In genomic region chr5:73651061-73651854, GRCm38 (mm10) we compare ENCODE assay signal across 8 mouse cellular contexts. TPM values are rescaled to one million over a fixed set of nuclear protein-coding genes. Genes with fewer than 3 reads are reported as not detected.
DNase-seq lines count a peak whose midpoint lies in the region; ATAC-seq lines count a peak whose summit lies in the region.

Gene Spata18, plus strand, starts transcription at chr5:73651379.

- peak within 1 kb of the TSS; percentile 92 for H3K4me3 ChIP-seq in megakaryocyte, embryonic 14.5 days (replicated peaks)
- peak within 1 kb of the TSS; percentile 56 for H3K4me3 ChIP-seq in liver, embryonic 11.5 days (ENCODE audit: low read depth, low read length)
- H3K4me3 ChIP-seq in neural tube, embryonic 12.5 days, result peak within 1 kb of the TSS; percentile 48

- peaks cover 73% of the 10 kb centered on the region for H3K27me3 ChIP-seq in megakaryocyte, embryonic 14.5 days (replicated peaks)
- H3K27me3 ChIP-seq in liver, embryonic 11.5 days (replicated peaks; ENCODE audit: control insufficient read depth, insufficient read depth, low read length), result peaks cover 67% of the 10 kb centered on the region
- H3K27me3 ChIP-seq in neural tube, embryonic 12.5 days (replicated peaks), result peaks cover 46% of the 10 kb centered on the region

- no peaks in the 10 kb centered on the region for H3K9me3 ChIP-seq in megakaryocyte, embryonic 14.5 days
- no peaks in the 10 kb centered on the region for H3K9me3 ChIP-seq in liver, embryonic 11.5 days (ENCODE audit: control insufficient read depth, low read length)
- H3K9me3 ChIP-seq in neural tube, embryonic 12.5 days, result no peaks in the 10 kb centered on the region

- no peaks in the 10 kb centered on the region for H3K36me3 ChIP-seq in megakaryocyte, embryonic 14.5 days (replicated peaks; ENCODE audit: low read length)
- H3K36me3 ChIP-seq in liver, embryonic 11.5 days (ENCODE audit: control insufficient read depth, insufficient read depth, low read length), result no peaks in the 10 kb centered on the region
- H3K36me3 ChIP-seq in neural tube, embryonic 12.5 days, result no peaks in the 10 kb centered on the region

- intact Hi-C loops in heart, postnatal 14 days (cut with DNase I), result no loop called here

- peaks cover 56% of the 10 kb centered on the region for H3K4me1 ChIP-seq in megakaryocyte, embryonic 14.5 days
- peaks cover 6% of the 10 kb centered on the region; the same call in 1 of the 2 replicates for H3K4me1 ChIP-seq in liver, embryonic 11.5 days (replicated peaks; ENCODE audit: control insufficient read depth, insufficient read depth, low read length)
- peaks cover 19% of the 10 kb centered on the region for H3K4me1 ChIP-seq in neural tube, embryonic 12.5 days

- peak; percentile 29 for DNase-seq in embryo, embryonic 10 days (ENCODE audit: low spot score)
- DNase-seq in heart, postnatal 14 days, result peak; percentile 45 to 49
- peak; percentile 43 for DNase-seq in liver, embryonic 11.5 days (ENCODE audit: low spot score)
- no peak for DNase-seq in c-Kit-positive CD71-positive TER-119-positive erythroid progenitor cells, embryonic 14.5 days (ENCODE audit: low spot score)
- DNase-seq in frontal cortex, postnatal 25 days (ENCODE audit: low spot score in 2 of 2), result no peak

- no peak for ATAC-seq in megakaryocyte, adult 5-6 weeks (ENCODE audit: poor library complexity, severe bottlenecking)
- ATAC-seq in liver, embryonic 11.5 days (replicated peaks; ENCODE audit: low FRiP score), result no peak
- peak; percentile 31 for ATAC-seq in neural tube, embryonic 12.5 days (ENCODE audit: low FRiP score, low read depth)

- WGBS in liver, embryonic 11.5 days, result under 1% methylated on average over 57 of the region's 57 CpGs
- 1% methylated on average over 57 of the region's 57 CpGs for WGBS in neural tube, embryonic 12.5 days

- peak within 1 kb of the TSS; percentile 94 for H3K4me2 ChIP-seq in liver, embryonic 11.5 days
- peak within 1 kb of the TSS; percentile 95 for H3K4me2 ChIP-seq in neural tube, embryonic 12.5 days (replicated peaks)

- no peak within 1 kb of the TSS for H3K27ac ChIP-seq in liver, embryonic 11.5 days (ENCODE audit: low read depth, low read length)
- H3K27ac ChIP-seq in neural tube, embryonic 12.5 days, result no peak within 1 kb of the TSS

- H3K9ac ChIP-seq in liver, embryonic 11.5 days (ENCODE audit: low read depth, low read length), result 0 out of 2 replicates have a peak within 1 kb of the TSS, but pooled peaks have one; percentile 32
- H3K9ac ChIP-seq in neural tube, embryonic 12.5 days, result peak within 1 kb of the TSS; percentile 53

RNA-seq across cellular contexts. Expression of gene Spata18, which starts in this region (rescaled TPM):
- polyA plus RNA-seq in megakaryocyte, embryonic 14.5 days (2012; ENCODE audit: insufficient read depth, low replicate concordance), result not detected in 2 replicates
- not detected in 2 replicates for total RNA-seq in megakaryocyte, adult 5-6 weeks (2015)
- total RNA-seq in megakaryocyte, adult 5-6 weeks (2017), result not detected in 2 replicates
- total RNA-seq in heart, postnatal 14 days (2021), result 1 to 10 TPM in 1 of 2 experiments, under 1 TPM in 1; 0.90 to 1.4 TPM
- polyA plus RNA-seq in liver, embryonic 11.5 days (2014; fragmentation: Nextera tagmentation; extraction: Ambion mirVana), result not detected in 2 replicates
- 0.13 TPM in 1 of 2 replicates, not detected in the other for polyA plus RNA-seq in neural tube, embryonic 12.5 days (2016; fragmentation: Nextera tagmentation; extraction: Ambion mirVana)

Comparison
In these comparisons a context has a peak if more than half of its experiments do, and no peak if none do; other contexts are left out.
1. Peak in DNase-seq, H3K4me3 ChIP-seq, H3K9ac ChIP-seq and H3K4me2 ChIP-seq in liver, embryonic 11.5 days; RNA of the gene not detected or under 1 TPM.
2. Peak in ATAC-seq, H3K4me3 ChIP-seq, H3K9ac ChIP-seq and H3K4me2 ChIP-seq in neural tube, embryonic 12.5 days; RNA of the gene not detected or under 1 TPM.
3. DNase-seq: peak in embryo, embryonic 10 days (single experiment) and heart, postnatal 14 days (2 of 2); none in c-Kit-positive CD71-positive TER-119-positive erythroid progenitor cells, embryonic 14.5 days (single experiment) and frontal cortex, postnatal 25 days (0 of 2).
4. Peak in every context shown above with its lines, with median percentiles within 50 percentile points of each other: H3K4me3 ChIP-seq.